Mouse (Mus musculus): ENCODE results near the gene Rbfox2.

GRCm38 (mm10) chr15:77256782-77257181 is 50.0 kb downstream of the Rbfox2 start:
- no peak for TF ChIP-seq POLR2A (IDR thresholded peaks at IDR 0.05; ENCODE audit: low read depth, low read length)
- no peak for TF ChIP-seq CTCF (IDR thresholded peaks at IDR 0.05; ENCODE audit: extremely low read depth, insufficient read length, insufficient replicate concordance, low read depth, low read length)

Measured in small intestine, adult 2 months (tissue).